Mouse (Mus musculus) hindbrain, embryonic 16.5 days (tissue): ENCODE results near the gene A030003K21Rik. TPM values are rescaled to one million over a fixed set of nuclear protein-coding genes. Genes with fewer than 3 reads are reported as not detected.
"Not testable (repeated sequence)": the region's sequence is repeated elsewhere in the genome, so short reads cannot be mapped to it uniquely, and the experiment has no call there.

Experiments used
- ATAC-seq: fragments of 200-750 bp; cut with Nextera tagmentation; 2 replicates; pipeline ENCODE4 v1.8.0; 2017; ENCODE audit warnings: moderate TSS enrichment, moderate library complexity
- H3K27ac ChIP-seq: fragments of 300-500 bp; sonication (generic); 2 replicates; pipeline ENCODE4 v1.5.1; 2014; ENCODE audit warnings: low read depth, mild to moderate bottlenecking, control low read depth, low read length, moderate library complexity
- H3K27me3 ChIP-seq: fragments of 300-500 bp; sonication (generic); replicated peaks from 2 replicates; pipeline ENCODE4 v1.6.1; 2014; ENCODE audit warnings: low read length; ENCODE audit not compliant: control insufficient read depth, insufficient read depth
- H3K36me3 ChIP-seq: fragments of 300-500 bp; sonication (generic); 2 replicates; pipeline ENCODE4 v1.6.1; 2014; ENCODE audit warnings: mild to moderate bottlenecking, low read length, moderate library complexity, mixed read lengths; ENCODE audit not compliant: control insufficient read depth, insufficient read depth
- H3K4me1 ChIP-seq: fragments of 300-500 bp; sonication (generic); 2 replicates; pipeline ENCODE4 v1.6.1; 2014; ENCODE audit warnings: low read depth, low read length; ENCODE audit not compliant: control insufficient read depth, insufficient read depth
- H3K4me2 ChIP-seq: fragments of 300-500 bp; sonication (generic); 2 replicates; pipeline ENCODE4 v1.6.1; 2014; ENCODE audit warnings: mild to moderate bottlenecking, low read length, control low read depth, moderate library complexity
- H3K4me3 ChIP-seq: fragments of 300-500 bp; sonication (generic); 2 replicates; pipeline ENCODE4 v1.5.1; 2014; ENCODE audit warnings: mild to moderate bottlenecking, low read length, control low read depth, moderate library complexity
- H3K9ac ChIP-seq: fragments of 300-500 bp; sonication (generic); 2 replicates; pipeline ENCODE4 v1.6.1; 2014; ENCODE audit warnings: low read depth, mild to moderate bottlenecking, control low read depth, low read length, moderate library complexity
- H3K9me3 ChIP-seq: fragments of 300-500 bp; sonication (generic); 2 replicates; pipeline ENCODE4 v1.6.1; 2014; ENCODE audit warnings: mild to moderate bottlenecking, low read length, moderate library complexity; ENCODE audit not compliant: control insufficient read depth
- WGBS: fragments of 180-500 bp; shearing (Covaris S2); extraction: QIAGEN DNeasy Blood & Tissue Kit; methylation state at CpG from one replicate; pipeline ENCODE4 v1.1.7; 2014; 5-methylcytosine and 5-hydroxymethylcytosine counted together
- polyA plus RNA-seq: library from polyadenylated mRNA; unstranded; fragments of >200 nt; fragmentation: Nextera tagmentation; extraction: Ambion mirVana; gene quantifications from 2 replicates; pipeline ENCODE4 v1.2.1, GENCODE M21; 2015

The A030003K21Rik gene
- polyA plus RNA-seq, 1 experiment from 2014 or later, result not detected

DNA sequence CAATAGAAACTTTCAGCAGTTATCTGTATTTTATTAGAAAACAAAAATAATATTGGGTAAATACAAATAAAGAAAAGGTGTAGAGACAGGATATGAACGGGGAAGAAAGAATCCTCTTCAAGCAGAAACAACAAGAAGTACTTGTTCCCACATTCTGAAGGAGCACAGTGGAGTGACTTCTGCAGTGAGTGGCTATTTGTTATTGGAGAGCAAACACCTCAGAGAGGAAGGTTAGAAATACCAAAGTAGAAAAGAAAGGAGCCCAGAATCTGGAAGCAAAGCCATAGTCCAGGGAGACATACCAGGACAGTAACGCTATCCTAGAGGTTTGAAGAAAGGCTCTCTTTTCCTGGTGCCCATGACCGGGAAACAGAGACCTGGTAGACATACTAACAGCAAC, 12.6 kb downstream of the A030003K21Rik start:
- ATAC-seq, H3K36me3 ChIP-seq, H3K4me1 ChIP-seq, H3K9ac ChIP-seq, H3K27ac ChIP-seq, H3K9me3 ChIP-seq, H3K27me3 ChIP-seq, H3K4me3 ChIP-seq, H3K4me2 ChIP-seq: not testable (repeated sequence)
- WGBS, result 85% methylated on average over 1 of the region's 3 CpGs

DNA sequence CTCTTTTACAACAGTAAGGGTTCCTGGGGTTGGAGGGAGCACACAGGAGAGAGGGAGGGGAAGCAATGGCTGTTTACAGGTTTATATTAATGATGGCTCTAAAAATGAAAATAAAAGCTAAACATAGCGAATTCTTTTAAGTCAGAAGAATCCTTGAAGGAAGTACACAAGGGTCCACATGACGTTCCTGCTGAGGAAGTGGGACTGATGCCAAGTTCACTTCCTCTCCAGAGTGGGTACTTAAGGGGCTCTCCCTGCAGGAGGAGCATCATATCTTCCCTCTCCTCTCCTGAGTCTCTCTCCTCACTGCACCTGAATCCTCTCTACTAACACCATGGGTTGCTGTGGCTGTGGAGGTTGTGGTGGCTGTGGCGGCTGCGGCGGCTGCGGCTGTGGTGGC, 18.5 kb downstream of the A030003K21Rik start, which contains the start of gene A030014E15Rik:
Gene A030014E15Rik (plus strand): TSS at position 268 of the 400 bp plus-strand sequence.
- Histone ChIP-seq H3K36me3 (no peaks in the 10 kb centered on the region), H3K4me1 (no peaks in the 10 kb centered on the region), H3K4me3 (no peak within 1 kb of the TSS), H3K9me3 (no peaks in the 10 kb centered on the region), H3K27me3 (no peaks in the 10 kb centered on the region), H3K9ac (no peak within 1 kb of the TSS), H3K27ac (no peak within 1 kb of the TSS), H3K4me2 (no peak within 1 kb of the TSS)
- 90% methylated on average over 6 of the region's 6 CpGs for WGBS
- no peak for ATAC-seq

DNA sequence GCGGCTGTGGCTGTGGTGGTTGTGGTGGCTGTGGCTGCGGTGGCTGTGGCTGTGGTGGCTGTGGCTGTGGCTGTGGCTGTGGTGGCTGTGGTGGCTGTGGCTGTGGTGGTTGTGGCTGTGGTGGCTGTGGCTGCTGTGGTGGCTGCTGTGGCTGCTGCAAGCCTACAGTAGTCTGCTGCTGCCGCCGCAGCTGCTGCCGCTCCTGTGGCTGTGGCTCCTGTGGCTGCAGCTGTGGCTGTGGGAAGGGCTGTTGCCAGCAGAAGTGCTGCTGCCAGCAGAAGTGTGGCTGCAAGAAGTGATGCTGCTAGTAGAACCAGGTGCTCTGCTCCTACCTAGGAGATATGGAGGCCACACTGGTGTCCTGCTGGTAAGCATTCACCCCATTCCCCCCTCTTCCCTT, 29.8 kb downstream of the A030003K21Rik start:
- H3K9me3 ChIP-seq, ATAC-seq, H3K27me3 ChIP-seq, H3K4me3 ChIP-seq, H3K27ac ChIP-seq, H3K4me1 ChIP-seq, H3K9ac ChIP-seq, H3K4me2 ChIP-seq, H3K36me3 ChIP-seq: not testable (repeated sequence)
- WGBS, result 94% methylated on average over 5 of the region's 5 CpGs

DNA sequence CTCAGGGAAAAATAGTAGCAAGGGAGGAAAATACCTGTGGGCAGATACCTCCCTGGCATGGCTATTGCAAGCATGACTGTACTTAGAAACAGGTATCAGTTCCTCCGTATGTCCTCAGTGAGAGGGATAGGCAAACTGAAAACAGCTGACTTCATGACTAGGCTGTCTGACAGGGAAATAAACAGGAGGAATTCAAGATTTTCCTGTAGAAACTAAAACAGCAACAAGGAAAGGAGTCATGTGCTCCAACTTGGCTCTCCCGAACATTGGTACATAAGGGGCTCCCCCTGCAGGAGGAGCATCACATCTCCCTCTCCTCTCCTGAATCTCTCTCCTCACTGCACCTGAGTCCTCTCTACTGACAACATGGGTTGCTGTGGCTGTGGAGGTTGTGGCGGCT, 30.2 kb downstream of the A030003K21Rik start, which contains the start of gene A030005L19Rik:
Gene A030005L19Rik (plus strand): TSS at position 301 of the 400 bp plus-strand sequence.
- Histone ChIP-seq H3K27ac (no peak within 1 kb of the TSS), H3K9me3 (no peaks in the 10 kb centered on the region), H3K9ac (no peak within 1 kb of the TSS), H3K27me3 (no peaks in the 10 kb centered on the region), H3K36me3 (no peaks in the 10 kb centered on the region), H3K4me3 (no peak within 1 kb of the TSS), H3K4me1 (no peaks in the 10 kb centered on the region), H3K4me2 (no peak within 1 kb of the TSS)
- ATAC-seq, result no peak
- WGBS, result 89% methylated on average over 3 of the region's 3 CpGs

DNA sequence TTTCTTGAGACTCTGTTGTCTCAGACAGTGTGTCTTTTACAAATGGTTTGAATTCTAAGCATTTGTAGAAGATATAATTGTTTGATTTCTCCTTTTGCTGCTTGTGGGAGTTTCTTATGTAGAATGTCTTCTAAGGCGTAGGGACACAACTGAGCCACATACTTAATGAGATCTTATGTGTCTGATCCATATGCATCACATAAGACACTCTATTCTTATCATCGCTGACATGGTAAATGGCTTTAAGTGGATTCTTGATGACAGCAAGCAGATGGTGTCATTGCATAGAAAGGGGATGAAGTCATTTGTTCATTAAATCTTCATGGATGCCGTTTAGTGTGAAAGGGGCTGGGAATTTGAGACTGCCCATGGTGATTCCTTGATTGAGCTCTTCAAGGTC, 37.3 kb downstream of the A030003K21Rik start:
- no peaks in the 10 kb centered on the region for H3K9me3 ChIP-seq
- H3K36me3 ChIP-seq, result peaks cover 8% of the 10 kb centered on the region
- no peak overlapping the region for H3K9ac ChIP-seq
- no peak overlapping the region for H3K4me2 ChIP-seq
- 62% methylated on average over 3 of the region's 3 CpGs for WGBS
- H3K27ac ChIP-seq, result no peak overlapping the region
- no peak overlapping the region for H3K4me3 ChIP-seq
- ATAC-seq, result no peak
- H3K4me1 ChIP-seq, result no peaks in the 10 kb centered on the region
- no peaks in the 10 kb centered on the region for H3K27me3 ChIP-seq

DNA sequence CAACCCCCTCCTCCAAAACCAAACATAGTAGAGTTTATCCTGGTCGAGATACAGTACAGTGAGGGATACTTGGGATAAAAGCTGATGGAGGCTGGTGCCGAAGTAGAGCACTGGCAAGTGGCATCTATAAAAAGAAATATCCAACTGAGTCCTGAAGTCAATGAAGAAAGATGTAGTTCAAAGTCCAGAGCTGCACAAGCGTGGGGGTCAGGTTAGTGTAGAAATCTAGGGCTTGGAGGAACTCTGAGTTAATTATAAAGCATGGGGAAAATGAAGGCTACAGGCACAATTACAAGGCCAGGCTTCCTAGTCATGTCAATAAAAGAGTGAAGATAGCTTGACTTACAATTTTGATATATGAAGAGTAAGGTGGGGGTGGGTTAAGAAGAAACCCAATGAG, 42.0 kb downstream of the A030003K21Rik start:
- H3K4me1 ChIP-seq, result no peaks in the 10 kb centered on the region
- no peaks in the 10 kb centered on the region for H3K9me3 ChIP-seq
- H3K27me3 ChIP-seq, result no peaks in the 10 kb centered on the region
- no peak overlapping the region for H3K4me3 ChIP-seq
- no peak overlapping the region for H3K27ac ChIP-seq
- no peak overlapping the region for H3K4me2 ChIP-seq
- no peak for ATAC-seq
- WGBS, result 94% methylated on average over 3 of the region's 3 CpGs
- H3K36me3 ChIP-seq, result peaks cover 12% of the 10 kb centered on the region
- no peak overlapping the region for H3K9ac ChIP-seq

DNA sequence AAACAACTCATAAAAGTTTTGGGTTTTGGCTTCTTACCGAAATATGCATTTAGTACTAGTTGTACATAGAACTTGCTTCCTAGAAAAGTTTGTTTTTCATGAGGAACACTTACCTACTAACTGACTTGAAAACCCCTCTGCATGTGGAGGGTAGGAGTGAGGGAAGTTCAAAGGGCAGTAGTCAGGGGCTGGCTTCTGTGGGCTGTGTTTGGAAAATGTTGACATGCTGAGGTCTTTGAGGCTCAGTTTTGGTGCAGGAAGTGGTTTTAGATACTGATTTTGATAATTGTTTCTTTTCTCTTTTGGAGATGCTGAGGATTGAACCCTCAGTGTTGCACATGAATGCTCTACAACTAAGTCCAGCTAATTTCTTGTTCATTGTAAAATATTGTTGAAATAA, 42.6 kb downstream of the A030003K21Rik start:
- Histone ChIP-seq H3K9me3 (no peaks in the 10 kb centered on the region), H3K9ac (no peak overlapping the region), H3K36me3 (peaks cover 12% of the 10 kb centered on the region), H3K4me1 (no peaks in the 10 kb centered on the region), H3K4me2 (no peak overlapping the region), H3K4me3 (no peak overlapping the region), H3K27me3 (no peaks in the 10 kb centered on the region), H3K27ac (no peak overlapping the region)
- no peak for ATAC-seq
- 100% methylated on average over 1 of the region's 1 CpGs for WGBS

DNA sequence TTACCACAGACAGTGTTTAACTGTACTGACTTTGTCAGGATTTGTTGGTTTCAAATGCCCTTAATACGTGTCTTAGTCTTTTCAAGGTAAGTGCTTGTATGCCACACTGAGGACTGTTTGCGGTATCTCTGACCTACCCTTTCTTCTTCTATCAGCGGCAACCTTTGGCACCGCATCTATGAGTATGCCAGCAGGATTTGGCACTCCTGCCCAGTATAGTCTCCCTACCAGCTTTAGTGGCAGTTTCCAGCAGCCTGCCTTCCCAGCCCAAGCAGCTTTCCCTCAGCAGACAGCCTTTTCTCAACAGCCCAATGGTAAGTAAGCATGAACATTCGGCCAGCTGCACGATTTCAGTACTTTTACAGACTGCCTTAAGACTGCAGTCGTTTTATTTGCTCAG, 49.9 kb downstream of the A030003K21Rik start:
- H3K36me3 ChIP-seq, result peaks cover 16% of the 10 kb centered on the region
- no peaks in the 10 kb centered on the region for H3K4me1 ChIP-seq
- H3K4me2 ChIP-seq, result no peak overlapping the region
- H3K27me3 ChIP-seq, result no peaks in the 10 kb centered on the region
- no peak overlapping the region for H3K4me3 ChIP-seq
- H3K9me3 ChIP-seq, result no peaks in the 10 kb centered on the region
- ATAC-seq, result no peak
- no peak overlapping the region for H3K27ac ChIP-seq
- 95% methylated on average over 7 of the region's 7 CpGs for WGBS
- no peak overlapping the region for H3K9ac ChIP-seq
